Mouse (Mus musculus) spleen, adult 2 months (tissue): ENCODE measurements at regions not wholly inside any gene's neighbourhood (a gene's known extent, or its start where the extent isn't known, plus 50 kb on each side); places are given as distances from the start of the nearest gene placed in this dataset.

Experiments
- CTCF ChIP-seq: fragments of 200-500 bp; IDR thresholded peaks from 2 replicates; pipeline ENCODE4 v1.5.1; 2011; ENCODE audit warnings: mild to moderate bottlenecking, inconsistent platforms; ENCODE audit not compliant: insufficient read depth, insufficient read length, insufficient replicate concordance; ENCODE audit errors: extremely low read depth
- POLR2A ChIP-seq: fragments of 200-500 bp; IDR thresholded peaks from 2 replicates; pipeline ENCODE4 v1.6.1; 2011; ENCODE audit warnings: low read depth, low read length, inconsistent platforms

GRCm38 (mm10) chr2:128499575-128500184 is 91.3 kb upstream of the Spdye4c start:
- no peak for TF ChIP-seq POLR2A
- TF ChIP-seq CTCF, result no peak
